Mouse (Mus musculus): ENCODE data around the gene Os9. TPM values are rescaled to one million over a fixed set of nuclear protein-coding genes. Genes with fewer than 3 reads are reported as not detected.
"Not testable (repeated sequence)": the region's sequence is repeated elsewhere in the genome, so short reads cannot be mapped to it uniquely, and the experiment has no call there.

Gene Os9
- total RNA-seq, 2 experiments from 2014 or later, result 100 to 102 TPM

DNA sequence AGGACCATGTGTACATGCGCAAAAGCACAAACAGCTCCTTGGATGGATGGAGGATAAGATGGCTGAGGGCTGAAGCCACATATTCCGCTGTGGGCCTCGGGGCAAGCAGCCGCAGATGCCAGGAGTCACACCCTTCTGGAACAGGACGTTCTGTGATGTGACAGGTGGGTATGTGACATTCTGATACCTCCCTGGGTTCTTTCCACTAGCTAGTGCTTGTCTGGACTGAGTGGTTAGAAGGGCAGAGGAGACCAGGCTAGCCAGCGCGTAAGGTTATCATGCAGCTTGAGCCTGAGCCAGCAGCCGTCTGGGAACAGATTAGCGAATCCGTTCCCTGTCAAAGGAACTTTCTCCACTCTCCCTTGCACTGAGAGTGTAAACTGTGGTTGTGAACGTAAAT is 20.0 kb upstream of the Os9 start:
- no peak overlapping the region for H3K4me3 ChIP-seq
- DNase-seq (ENCODE audit: low spot score in 2 of 2), result no peak
- H3K27ac ChIP-seq, result no peak overlapping the region
- TF ChIP-seq CTCF (conservative IDR thresholded peaks at IDR 0.05), result no peak

DNA sequence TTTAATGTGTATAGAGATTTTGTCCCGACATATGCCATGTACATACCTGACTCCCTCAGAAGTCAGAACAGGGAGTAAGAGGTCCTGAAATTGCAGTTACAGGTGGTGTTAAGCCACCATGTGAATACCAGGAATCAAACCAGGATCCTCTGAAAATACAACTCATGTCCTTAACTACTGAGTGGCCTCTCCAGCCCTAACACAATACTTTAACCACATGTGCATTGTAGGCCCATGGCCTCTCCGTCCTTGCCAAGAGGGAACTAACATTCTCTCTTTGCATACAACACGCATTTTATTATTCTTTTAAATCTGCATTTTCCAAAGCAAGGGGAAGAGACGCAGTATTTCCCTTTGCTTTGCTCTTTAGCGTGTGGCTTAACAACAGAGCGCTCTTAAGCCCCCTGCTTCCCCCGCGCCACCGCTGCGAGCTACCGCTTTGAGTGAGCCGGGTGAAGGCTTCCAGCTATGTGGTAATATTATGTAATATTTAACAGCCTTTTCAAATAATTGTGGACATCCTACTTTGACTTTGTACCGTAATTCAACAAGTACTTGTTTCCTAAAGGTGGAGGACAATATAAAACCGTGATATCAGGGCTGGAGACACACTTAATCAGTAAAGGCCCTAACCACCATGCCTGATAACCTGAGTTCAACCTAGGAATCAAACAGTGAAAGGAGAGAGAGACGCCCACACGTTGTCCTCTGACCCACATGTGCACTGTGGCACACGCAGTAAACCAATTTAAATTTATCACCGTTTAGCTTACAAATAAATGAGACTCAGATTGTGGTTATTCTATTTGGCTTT is 17.6 kb upstream of the Os9 start:
- H3K4me3 ChIP-seq, result no peak overlapping the region
- no peak for DNase-seq (ENCODE audit: low spot score in 2 of 2)
- no peak overlapping the region for H3K27ac ChIP-seq
- no peak for TF ChIP-seq CTCF (conservative IDR thresholded peaks at IDR 0.05)

DNA sequence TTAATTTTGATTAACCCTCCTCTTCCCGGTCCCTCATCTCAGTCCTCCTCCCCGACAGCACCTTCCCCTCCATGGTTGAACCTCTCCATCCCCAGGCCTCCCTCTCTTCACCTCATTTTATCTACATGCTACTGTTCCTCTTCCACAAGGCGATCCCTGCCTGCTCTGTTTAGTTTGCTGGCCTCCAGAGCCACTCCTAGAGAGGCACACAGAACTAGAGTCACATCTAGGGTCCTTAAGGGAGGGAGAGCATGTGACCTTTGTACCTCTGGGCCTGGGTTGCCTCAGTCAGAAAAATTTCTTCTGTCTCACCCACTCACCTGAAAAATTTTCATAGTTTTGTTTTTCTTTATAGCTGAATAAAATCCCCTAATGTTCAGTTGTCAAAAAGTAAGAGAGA is 17.0 kb upstream of the Os9 start:
- H3K4me3 ChIP-seq, result no peak overlapping the region
- no peak for DNase-seq (ENCODE audit: low spot score in 2 of 2)
- TF ChIP-seq CTCF (conservative IDR thresholded peaks at IDR 0.05), result no peak

DNA sequence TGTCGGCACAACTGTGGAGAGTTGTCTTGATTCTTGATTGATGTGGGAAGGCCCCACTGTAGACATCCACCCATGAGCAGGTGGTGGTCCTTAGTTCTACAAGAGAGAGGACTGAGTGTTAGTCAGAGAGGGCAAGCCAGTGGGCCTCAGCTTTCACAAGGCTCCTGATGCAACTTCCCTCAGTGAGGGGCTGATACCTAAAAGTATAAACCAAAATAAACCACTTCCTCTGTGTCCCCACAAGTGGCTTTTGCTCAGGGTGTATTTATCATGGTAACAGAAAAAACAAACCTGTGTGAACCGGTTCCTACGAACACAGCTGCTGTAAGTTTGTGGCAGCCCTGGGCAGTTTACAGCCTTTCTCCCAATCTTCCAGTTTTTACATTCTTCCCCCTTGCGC is 15.6 kb upstream of the Os9 start:
- TF ChIP-seq CTCF (conservative IDR thresholded peaks at IDR 0.05), result no peak
- no peak overlapping the region for H3K4me3 ChIP-seq
- no peak for DNase-seq (ENCODE audit: low spot score in 2 of 2)
- no peak overlapping the region for H3K27ac ChIP-seq

More for the DNA sequence above, 17.0 kb upstream of the Os9 start:
- no peak overlapping the region for H3K27ac ChIP-seq

DNA sequence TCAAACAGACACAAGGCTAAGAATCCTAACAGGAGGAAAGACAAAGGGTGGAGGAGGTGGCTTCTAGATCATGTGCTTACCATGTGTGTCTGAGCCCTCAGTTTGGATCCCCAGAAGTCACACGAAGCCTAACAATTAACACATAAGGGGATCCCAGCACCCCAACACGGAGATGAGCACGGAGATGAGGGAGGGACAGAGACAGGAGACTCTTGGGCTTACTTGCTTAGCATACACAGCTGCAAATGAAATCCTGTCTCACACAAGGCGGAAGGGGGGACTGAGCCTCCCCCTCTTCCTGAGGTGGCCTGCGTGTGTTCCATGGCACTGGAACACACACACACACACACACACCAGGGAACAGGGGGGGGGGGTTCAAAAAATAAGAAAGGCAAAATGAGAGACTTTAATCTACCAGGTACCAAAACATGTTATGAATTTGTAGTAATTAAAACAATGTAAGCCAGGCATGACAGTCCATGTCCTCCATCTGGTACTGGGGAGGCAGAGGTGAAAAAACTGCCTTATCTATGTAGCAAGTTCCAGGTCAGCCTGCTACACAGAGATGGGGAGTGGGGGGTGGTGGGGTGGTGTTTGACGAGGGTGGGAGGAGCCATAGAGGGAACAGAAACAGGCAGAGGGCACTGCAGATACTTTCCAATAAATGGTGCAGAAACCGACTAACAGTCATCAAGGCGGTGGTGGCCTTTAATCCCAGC is 14.3 kb upstream of the Os9 start:
- Histone ChIP-seq H3K4me3 (no peak overlapping the region), H3K27ac (no peak overlapping the region)
- no peak for DNase-seq (ENCODE audit: low spot score in 2 of 2)
- TF ChIP-seq CTCF (conservative IDR thresholded peaks at IDR 0.05), result no peak

DNA sequence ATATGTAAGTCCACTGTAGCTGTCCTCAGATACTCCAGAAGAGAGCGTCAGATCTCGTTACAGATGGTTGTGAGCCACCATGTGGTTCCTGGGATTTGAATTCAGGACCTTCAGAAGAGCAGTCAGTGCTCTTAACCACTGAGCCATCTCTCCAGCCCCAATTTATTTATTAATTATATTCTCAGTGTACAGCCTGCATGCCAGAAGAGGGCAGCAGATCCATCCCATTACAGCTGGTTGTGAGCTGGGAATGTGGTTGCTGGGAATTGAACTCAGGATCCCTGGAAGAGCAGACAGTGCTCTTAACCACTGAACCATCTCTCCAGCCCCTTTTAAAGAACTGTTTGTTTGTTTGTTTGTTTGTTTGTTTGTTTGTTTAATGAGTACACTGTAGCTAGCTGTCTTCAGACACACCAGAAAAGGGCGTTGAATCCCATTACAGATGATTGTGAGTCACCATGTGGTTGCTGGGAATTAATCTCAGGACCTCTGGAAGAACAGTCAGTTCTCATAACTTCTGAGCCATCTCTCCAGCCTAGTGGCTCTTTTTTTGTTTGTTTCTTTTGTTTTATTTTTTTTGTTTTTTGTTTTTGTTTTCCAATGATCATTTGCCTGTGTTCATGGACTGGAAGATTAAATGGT is 13.6 kb upstream of the Os9 start:
- H3K27ac ChIP-seq; H3K4me3 ChIP-seq; DNase-seq (ENCODE audit: low spot score in 2 of 2): not testable (repeated sequence)
- peak; percentile 52 for TF ChIP-seq CTCF (conservative IDR thresholded peaks at IDR 0.05)

DNA sequence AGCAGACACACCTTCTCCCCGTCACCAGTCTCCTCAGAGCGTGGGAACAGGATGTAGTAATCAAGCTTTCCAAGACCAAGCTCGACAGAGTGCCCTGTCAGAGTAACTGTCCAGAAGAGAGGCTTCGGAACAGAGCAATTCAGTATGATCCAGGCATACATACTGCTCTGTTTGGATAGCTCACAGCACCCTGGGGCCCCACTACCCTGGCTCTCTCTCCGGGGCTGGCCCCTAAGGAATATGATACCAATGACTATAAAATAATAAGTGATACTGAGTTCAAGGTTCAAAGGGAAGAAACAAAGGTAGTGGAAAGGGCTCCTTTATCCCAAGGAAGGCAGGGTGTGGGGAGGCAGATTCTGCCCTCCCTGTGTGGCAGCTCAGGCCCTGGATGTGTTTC is 11.5 kb upstream of the Os9 start:
- no peak for DNase-seq (ENCODE audit: low spot score in 2 of 2)
- no peak overlapping the region for H3K4me3 ChIP-seq
- no peak for TF ChIP-seq CTCF (conservative IDR thresholded peaks at IDR 0.05)

DNA sequence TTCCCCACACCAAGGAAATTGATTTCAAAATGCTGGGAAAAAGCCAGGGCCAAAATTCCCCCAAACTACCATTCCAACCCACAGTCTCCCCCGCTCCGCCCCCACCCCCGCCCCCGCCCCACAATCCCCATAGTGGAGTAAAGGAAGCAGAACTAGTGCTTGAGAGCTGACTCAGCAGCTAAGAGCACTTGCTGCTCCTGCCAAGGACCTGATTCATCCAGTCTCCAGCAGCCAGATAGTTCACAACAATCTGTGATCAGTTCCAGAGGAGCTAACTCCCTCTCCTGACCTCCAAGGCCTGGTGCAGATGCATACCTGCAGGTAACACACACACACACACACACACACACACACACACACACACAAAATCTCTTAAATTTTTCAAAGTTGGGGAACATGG is 8.5 kb upstream of the Os9 start:
- no peak for DNase-seq (ENCODE audit: low spot score in 2 of 2)
- no peak overlapping the region for H3K27ac ChIP-seq
- no peak for TF ChIP-seq CTCF (conservative IDR thresholded peaks at IDR 0.05)
- no peak overlapping the region for H3K4me3 ChIP-seq

More for the DNA sequence above, 11.5 kb upstream of the Os9 start:
- no peak overlapping the region for H3K27ac ChIP-seq

DNA sequence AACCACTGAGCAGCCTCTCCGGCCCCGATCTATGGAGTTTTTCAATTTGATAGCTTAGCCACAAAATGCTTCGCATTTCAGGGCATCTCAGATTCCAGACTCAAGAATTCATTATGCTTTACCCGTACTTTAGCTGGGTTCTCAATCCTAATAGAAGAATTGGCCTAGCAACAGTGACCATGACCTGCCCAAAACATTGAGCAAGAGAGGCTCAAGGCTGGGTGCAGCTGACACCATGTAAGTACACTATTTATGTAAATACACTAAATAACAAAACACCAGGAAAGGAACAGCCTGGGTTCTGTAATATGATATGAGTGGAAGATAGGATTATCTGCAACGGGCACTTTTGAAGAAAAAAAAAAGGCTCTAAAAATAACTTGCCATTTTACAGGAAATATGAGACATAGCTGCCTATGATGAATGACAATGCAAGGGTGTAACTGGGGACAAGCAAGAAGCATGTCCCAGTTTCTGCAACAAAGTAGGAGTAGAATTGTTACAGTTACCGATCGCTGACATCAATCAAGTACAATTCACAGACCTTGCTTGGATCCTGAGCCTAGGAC is 6.9 kb upstream of the Os9 start:
- no peak for DNase-seq (ENCODE audit: low spot score in 2 of 2)
- Histone ChIP-seq H3K27ac (no peak overlapping the region), H3K4me3 (no peak overlapping the region)
- no peak for TF ChIP-seq CTCF (conservative IDR thresholded peaks at IDR 0.05)

DNA sequence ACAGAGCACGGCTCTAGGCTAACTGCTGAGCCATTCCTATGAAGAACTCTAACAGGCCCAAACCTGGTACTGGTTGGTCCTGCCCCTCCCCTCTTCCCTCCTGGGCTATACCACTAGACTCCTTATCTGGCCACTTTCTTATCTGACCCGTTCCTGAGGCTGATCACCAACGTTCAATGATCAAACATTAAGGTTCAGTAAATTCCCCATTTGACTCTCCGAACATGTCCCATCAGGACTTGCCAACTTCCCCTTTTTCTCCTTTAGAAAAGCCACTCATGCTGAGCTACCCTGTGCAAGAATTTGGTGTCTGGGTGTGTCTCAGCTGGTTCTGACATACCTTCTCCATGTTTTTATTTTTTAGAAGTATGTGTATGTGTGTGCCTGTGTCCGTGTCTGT is 5.6 kb upstream of the Os9 start:
- no peak for TF ChIP-seq CTCF (conservative IDR thresholded peaks at IDR 0.05)
- Histone ChIP-seq H3K4me3 (no peak overlapping the region), H3K27ac (no peak overlapping the region)
- DNase-seq (ENCODE audit: low spot score in 2 of 2), result no peak

DNA sequence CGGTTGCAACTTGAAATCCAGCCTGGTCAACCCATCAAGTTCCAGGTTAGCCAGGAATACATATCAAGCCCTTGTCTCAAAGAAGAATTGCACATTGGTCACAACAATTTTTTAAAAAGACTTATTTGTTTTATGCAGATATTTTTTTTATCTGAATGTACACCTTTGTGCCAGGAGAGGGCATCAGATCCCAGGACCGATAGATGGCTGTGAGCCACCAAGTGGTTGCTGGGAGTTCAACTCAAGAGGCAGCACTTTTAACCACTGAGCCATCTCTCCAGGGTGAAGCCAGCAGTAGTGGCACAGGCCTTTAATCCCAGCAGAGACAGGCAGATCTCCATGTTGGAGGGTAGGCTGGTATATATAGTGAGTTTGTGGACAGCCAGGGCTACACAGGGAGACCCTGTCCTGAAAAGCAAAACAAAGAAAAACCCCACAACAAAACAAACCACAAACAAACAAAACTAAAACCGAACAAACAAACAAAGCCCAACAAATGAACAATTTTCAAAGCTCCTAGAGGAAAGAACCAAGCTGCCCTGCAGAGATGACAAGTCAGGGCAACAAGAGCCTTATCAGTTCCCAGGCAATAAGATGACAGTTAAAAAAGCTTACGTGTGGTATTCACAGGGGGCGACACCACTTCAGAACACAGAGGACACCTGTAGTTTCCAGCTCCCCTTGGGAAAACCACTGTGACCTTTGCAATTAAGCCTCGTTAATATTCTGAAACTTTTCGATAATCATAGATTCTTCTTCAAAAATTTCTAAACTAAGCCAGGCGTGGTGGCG is 4.5 kb upstream of the Os9 start:
- Histone ChIP-seq H3K4me3 (no peak overlapping the region), H3K27ac (no peak overlapping the region)
- DNase-seq (ENCODE audit: low spot score in 2 of 2), result peak; percentile 25 to 31
- peak; percentile 73 for TF ChIP-seq CTCF (conservative IDR thresholded peaks at IDR 0.05)

DNA sequence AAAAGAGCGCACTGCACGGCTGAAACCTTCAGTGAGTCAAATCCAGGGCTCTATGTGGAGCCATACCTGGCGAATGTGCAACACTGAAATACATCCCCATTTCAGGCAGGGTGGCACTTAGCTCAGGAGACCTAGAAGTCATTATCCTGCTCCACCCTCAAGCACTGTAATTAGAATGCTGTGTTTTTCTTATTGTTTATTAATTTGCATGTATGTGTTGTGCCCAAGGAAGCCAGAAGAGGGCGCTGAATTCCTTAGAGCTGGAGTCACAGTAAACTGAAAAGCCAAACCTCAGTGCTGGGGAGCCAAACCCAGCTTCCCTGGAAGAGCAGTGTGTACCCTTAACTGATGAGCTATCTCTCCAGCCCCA is 2.5 kb upstream of the Os9 start:
- peak; percentile 78 to 80 for DNase-seq (ENCODE audit: low spot score in 2 of 2)
- TF ChIP-seq CTCF (conservative IDR thresholded peaks at IDR 0.05), result peak; percentile 92
- Histone ChIP-seq H3K4me3 (peak overlapping the region; percentile 5; the same call in 1 of the 2 replicates), H3K27ac (peak overlapping the region; percentile 70)

Measured in layer of hippocampus, adult 2 months (tissue).